Mouse (Mus musculus) kidney, adult 2 months (tissue): ENCODE measurements around the gene Dbh. TPM values are rescaled to one million over a fixed set of nuclear protein-coding genes. Genes with fewer than 3 reads are reported as not detected.

Source experiments
- DNase-seq: peaks from one replicate; pipeline ENCODE4 v3.0.0; 2021
- H3K27ac ChIP-seq: fragments of 200-500 bp; 2 replicates; pipeline ENCODE4 v1.5.1; 2012; ENCODE audit warnings: low read depth, low read length, control low read depth, inconsistent platforms; ENCODE audit not compliant: insufficient read depth
- H3K27me3 ChIP-seq: fragments of 200-500 bp; replicated peaks from 2 replicates; pipeline ENCODE4 v1.6.1; 2012; ENCODE audit warnings: mild to moderate bottlenecking, moderate library complexity, low read length, inconsistent platforms; ENCODE audit not compliant: control insufficient read depth, insufficient read depth
- H3K36me3 ChIP-seq: fragments of 200-500 bp; 2 replicates; pipeline ENCODE4 v1.6.1; 2012; ENCODE audit warnings: mild to moderate bottlenecking, moderate library complexity, low read length, inconsistent platforms; ENCODE audit not compliant: control insufficient read depth, insufficient read depth
- H3K4me1 ChIP-seq: fragments of 200-500 bp; 2 replicates; pipeline ENCODE4 v1.6.1; 2011; ENCODE audit warnings: low read length; ENCODE audit not compliant: control insufficient read depth, insufficient read depth
- H3K4me3 ChIP-seq: fragments of 200-500 bp; 2 replicates; pipeline ENCODE4 v1.5.1; 2011; ENCODE audit warnings: mild to moderate bottlenecking, low read depth, low read length, control low read depth; ENCODE audit not compliant: insufficient read depth
- CTCF ChIP-seq: fragments of 200-500 bp; conservative IDR thresholded peaks from 2 replicates; pipeline ENCODE4 v1.5.1; 2011; ENCODE audit warnings: low read depth, mild to moderate bottlenecking, control low read depth, low read length, moderate library complexity, mixed read lengths; ENCODE audit not compliant: insufficient read depth, insufficient read length
- POLR2A ChIP-seq: fragments of 200-500 bp; IDR thresholded peaks from one replicate; pipeline ENCODE4 v1.6.1; 2011; ENCODE audit warnings: low read depth, low read length, control low read depth
- WGBS: fragments of 180-500 bp; shearing (Covaris S2); methylation state at CpG from one replicate; pipeline ENCODE4 v1.1.7; 2018; 5-methylcytosine and 5-hydroxymethylcytosine counted together
- polyA plus RNA-seq: library from polyadenylated mRNA; depleted of rRNA; stranded (reverse); fragments of >200 nt; gene quantifications from 2 replicates; pipeline ENCODE4 v1.2.3, GENCODE M21; 2012

The Dbh gene
- polyA plus RNA-seq, 1 experiment, result 10.1 TPM

DNA sequence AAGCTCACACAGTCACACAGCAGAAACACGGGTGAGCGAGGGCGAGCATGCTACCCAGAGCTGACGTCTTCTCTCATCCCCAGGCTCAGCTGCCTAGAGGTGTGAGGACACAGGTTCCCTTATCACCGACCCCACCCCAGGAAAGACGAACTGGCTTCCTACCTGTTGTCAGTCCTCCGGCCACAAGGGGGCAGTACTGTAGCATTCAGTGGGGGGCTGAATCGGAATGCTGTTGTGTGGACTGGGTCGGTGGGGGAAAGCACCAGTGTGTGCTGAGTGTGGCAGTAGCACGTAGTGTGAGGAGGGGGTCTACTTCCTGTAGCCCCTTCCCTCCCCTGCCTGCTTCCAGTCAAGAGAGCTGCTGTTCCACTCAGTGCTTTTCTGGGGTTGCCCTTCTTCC, 39.1 kb upstream of the Dbh start:
- no peak overlapping the region for H3K27ac ChIP-seq
- peak; percentile 40 for DNase-seq
- 40% methylated on average over 10 of the region's 10 CpGs for WGBS

DNA sequence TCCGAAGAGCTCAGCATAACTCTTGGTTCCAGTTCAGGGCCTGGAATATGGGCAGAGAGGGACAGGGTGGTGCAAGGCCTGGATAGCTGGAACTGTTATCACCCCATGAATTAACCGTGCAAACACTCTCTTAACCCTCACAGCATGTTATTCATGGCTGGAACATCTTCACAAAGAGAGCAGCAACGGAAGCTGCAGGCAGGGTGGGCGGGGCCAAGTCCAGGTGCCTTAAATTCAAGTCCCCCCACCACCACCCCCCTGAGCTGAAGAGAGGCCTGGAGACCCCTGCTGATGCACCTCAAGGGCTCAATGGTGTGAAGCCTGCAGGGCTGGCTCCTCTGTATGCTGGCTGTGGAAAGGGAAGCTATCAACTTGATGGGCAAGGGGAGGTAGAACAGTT, 38.5 kb upstream of the Dbh start:
- Histone ChIP-seq H3K36me3 (no peaks in the 10 kb centered on the region), H3K27me3 (no peaks in the 10 kb centered on the region), H3K4me3 (no peak overlapping the region), H3K27ac (no peak overlapping the region), H3K4me1 (no peaks in the 10 kb centered on the region)
- TF ChIP-seq POLR2A (no peak), CTCF (no peak)
- 80% methylated on average over 4 of the region's 4 CpGs for WGBS
- DNase-seq, result no peak

More for the DNA sequence above, 39.1 kb upstream of the Dbh start:
- no peak overlapping the region for H3K4me3 ChIP-seq
- TF ChIP-seq CTCF (peak; percentile 83), POLR2A (no peak)
- no peaks in the 10 kb centered on the region for H3K36me3 ChIP-seq
- H3K4me1 ChIP-seq, result no peaks in the 10 kb centered on the region
- no peaks in the 10 kb centered on the region for H3K27me3 ChIP-seq

DNA sequence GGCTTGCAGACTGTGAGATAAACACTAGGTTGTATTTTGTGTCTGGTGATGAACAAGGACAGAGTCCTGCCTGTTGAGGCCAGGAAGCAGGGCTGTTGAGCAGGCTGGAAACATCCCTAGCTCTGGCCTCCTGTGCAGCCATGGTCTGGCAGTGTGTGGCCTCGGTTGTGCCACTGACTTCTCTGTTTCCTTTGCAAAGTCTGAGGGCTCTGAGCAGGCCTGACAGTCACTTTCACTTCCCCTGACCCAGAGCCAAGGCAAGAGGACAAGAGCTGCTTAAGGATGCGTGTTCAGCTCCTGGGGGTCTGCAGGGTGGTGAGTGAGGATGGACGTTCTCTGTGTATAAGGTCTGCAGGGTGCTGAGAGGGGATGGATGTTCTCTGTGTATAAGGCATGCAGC, 36.0 kb upstream of the Dbh start:
- no peaks in the 10 kb centered on the region for H3K27me3 ChIP-seq
- no peaks in the 10 kb centered on the region for H3K36me3 ChIP-seq
- H3K27ac ChIP-seq, result no peak overlapping the region
- DNase-seq, result no peak
- TF ChIP-seq POLR2A, result no peak
- no peak for TF ChIP-seq CTCF
- no peak overlapping the region for H3K4me3 ChIP-seq
- H3K4me1 ChIP-seq, result no peaks in the 10 kb centered on the region
- 48% methylated on average over 3 of the region's 3 CpGs for WGBS

DNA sequence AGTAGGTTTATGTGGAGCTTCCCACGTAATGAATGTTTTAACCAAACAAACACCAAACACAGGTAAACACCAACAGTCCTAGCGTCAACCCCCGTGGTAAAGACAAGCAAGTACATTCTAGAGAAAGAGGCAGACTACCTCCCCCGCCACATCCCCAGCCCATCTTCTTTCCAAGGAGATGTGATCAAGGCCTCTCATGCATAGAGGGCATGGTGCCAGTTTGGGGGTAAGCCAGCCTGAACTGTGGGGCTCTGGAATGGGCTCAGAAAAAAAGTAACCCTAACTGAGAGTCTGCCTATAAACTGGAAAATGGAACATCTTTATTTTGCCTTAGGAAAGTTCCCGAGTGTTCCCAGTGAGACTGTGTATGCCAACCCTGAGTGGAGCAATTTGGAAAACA, 29.1 kb upstream of the Dbh start:
- Histone ChIP-seq H3K36me3 (no peaks in the 10 kb centered on the region), H3K4me3 (no peak overlapping the region), H3K27ac (no peak overlapping the region), H3K4me1 (no peaks in the 10 kb centered on the region), H3K27me3 (no peaks in the 10 kb centered on the region)
- no peak for TF ChIP-seq POLR2A
- TF ChIP-seq CTCF, result no peak
- WGBS, result 74% methylated on average over 5 of the region's 5 CpGs
- DNase-seq, result no peak

DNA sequence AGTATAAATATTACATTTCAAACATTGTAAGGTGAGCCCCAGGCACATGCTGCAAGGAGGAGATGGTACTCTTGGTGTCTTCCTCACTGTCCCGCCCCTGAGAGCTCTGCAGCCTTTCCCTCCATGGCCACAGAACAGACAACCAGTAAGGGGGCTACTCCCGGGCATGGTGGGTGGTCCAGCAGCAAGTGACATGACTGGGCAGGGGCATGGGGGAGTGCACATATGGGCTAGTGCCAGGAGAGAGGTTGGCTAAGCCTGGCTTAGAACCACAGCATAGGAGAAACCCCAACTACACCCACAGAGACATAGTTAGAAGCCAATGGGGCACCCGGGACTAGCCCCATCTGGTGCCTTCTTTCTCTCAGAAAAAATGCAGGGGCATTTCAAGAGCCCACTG, 28.7 kb upstream of the Dbh start:
- Histone ChIP-seq H3K4me1 (no peaks in the 10 kb centered on the region), H3K27ac (no peak overlapping the region), H3K4me3 (no peak overlapping the region), H3K36me3 (no peaks in the 10 kb centered on the region), H3K27me3 (no peaks in the 10 kb centered on the region)
- no peak for DNase-seq
- 62% methylated on average over 3 of the region's 3 CpGs for WGBS
- TF ChIP-seq POLR2A (no peak), CTCF (no peak)

DNA sequence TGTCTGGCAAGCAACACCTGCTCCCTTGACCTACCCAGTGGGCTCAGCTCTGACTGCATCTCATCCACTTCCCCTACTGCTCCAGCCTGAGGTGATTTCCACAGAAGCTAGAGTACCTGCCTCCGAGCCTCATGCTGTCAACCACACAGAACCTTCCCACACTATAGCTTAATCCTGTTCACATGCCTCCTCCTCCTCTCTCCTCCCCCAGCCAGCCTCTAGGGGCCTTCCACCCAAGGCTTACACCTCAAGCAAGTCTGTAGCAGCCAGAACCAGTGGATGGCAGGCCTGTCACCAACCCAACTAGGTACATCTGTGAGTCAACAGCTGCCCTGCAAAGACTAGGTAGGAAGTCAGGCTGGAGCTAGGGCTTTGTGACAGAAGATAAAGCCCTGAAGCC, 28.2 kb upstream of the Dbh start:
- TF ChIP-seq CTCF (no peak), POLR2A (no peak)
- no peak overlapping the region for H3K27ac ChIP-seq
- 88% methylated on average over 1 of the region's 1 CpGs for whole genome bisulfite sequencing

DNA sequence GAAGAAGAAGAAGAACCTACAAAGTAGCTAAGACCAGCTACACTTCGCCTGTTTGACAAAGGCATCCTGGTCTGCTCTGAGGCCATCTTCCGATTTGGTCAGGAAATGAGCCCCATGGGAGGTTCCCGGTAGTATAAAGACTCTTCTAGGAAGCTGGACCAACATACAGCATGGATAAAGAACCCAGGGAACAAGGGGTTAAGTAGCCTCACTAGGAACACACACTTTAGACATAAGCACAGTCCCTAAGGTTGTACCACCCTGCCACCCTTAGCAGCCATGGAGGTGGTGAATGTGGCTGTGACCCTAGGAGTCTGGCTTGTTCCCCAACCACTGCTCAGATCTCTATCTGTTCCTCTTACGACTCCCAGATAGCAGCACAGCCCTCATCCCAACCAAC, 26.7 kb upstream of the Dbh start:
- H3K27ac ChIP-seq, result no peak overlapping the region
- H3K36me3 ChIP-seq, result no peaks in the 10 kb centered on the region
- 53% methylated on average over 4 of the region's 4 CpGs for WGBS
- H3K27me3 ChIP-seq, result no peaks in the 10 kb centered on the region
- no peak for DNase-seq
- H3K4me3 ChIP-seq, result no peak overlapping the region
- TF ChIP-seq CTCF (no peak), POLR2A (no peak)
- H3K4me1 ChIP-seq, result no peaks in the 10 kb centered on the region

More for the DNA sequence above, 28.2 kb upstream of the Dbh start:
- no peak for DNase-seq
- H3K4me1 ChIP-seq, result no peaks in the 10 kb centered on the region
- H3K4me3 ChIP-seq, result no peak overlapping the region
- no peaks in the 10 kb centered on the region for H3K27me3 ChIP-seq
- H3K36me3 ChIP-seq, result no peaks in the 10 kb centered on the region
